Mouse (Mus musculus) forebrain, postnatal 0 days (tissue): Measurements from ENCODE around the gene Pus10. TPM values are rescaled to one million over a fixed set of nuclear protein-coding genes. Genes with fewer than 3 reads are reported as not detected.

Experiments
- ATAC-seq: fragments of 200-750 bp; cut with Nextera tagmentation; 2 replicates; pipeline ENCODE4 v1.8.0; 2017; ENCODE audit warnings: mild to moderate bottlenecking, moderate library complexity
- DNase-seq: peaks from one replicate; pipeline ENCODE4 v3.0.0-alpha.2; 2015
- H3K27ac ChIP-seq: fragments of 300-500 bp; sonication (generic); 2 replicates; pipeline ENCODE4 v1.5.1; 2014; ENCODE audit warnings: low read depth, mild to moderate bottlenecking, antibody characterized with exemption, low read length, moderate library complexity, mixed read lengths
- H3K27me3 ChIP-seq: fragments of 300-500 bp; sonication (generic); 2 replicates; pipeline ENCODE4 v1.6.1; 2014; ENCODE audit warnings: mild to moderate bottlenecking, low read length, mixed read lengths; ENCODE audit not compliant: insufficient read depth
- H3K36me3 ChIP-seq: fragments of 300-500 bp; sonication (generic); 2 replicates; pipeline ENCODE4 v1.6.1; 2014; ENCODE audit warnings: mild to moderate bottlenecking, moderate library complexity; ENCODE audit not compliant: insufficient read depth
- H3K4me1 ChIP-seq: fragments of 300-500 bp; sonication (generic); 2 replicates; pipeline ENCODE4 v1.6.1; 2014; ENCODE audit warnings: antibody characterized with exemption; ENCODE audit not compliant: insufficient read depth
- H3K4me2 ChIP-seq: fragments of 300-500 bp; sonication (generic); 2 replicates; pipeline ENCODE4 v1.6.1; 2014; ENCODE audit warnings: low read depth, mild to moderate bottlenecking, moderate library complexity
- H3K4me3 ChIP-seq: fragments of 300-500 bp; sonication (generic); 2 replicates; pipeline ENCODE4 v1.5.1; 2014; ENCODE audit warnings: low read depth, low read length, mixed read lengths
- H3K9ac ChIP-seq: fragments of 300-500 bp; sonication (generic); 2 replicates; pipeline ENCODE4 v1.6.1; 2014; ENCODE audit warnings: mild to moderate bottlenecking
- H3K9me3 ChIP-seq: fragments of 300-500 bp; sonication (generic); 2 replicates; pipeline ENCODE4 v1.6.1; 2016; ENCODE audit warnings: low read length
- CTCF ChIP-seq: sonication (generic); IDR thresholded peaks from 2 replicates; pipeline ENCODE4 v1.5.1; 2016; ENCODE audit warnings: antibody characterized with exemption, control low read depth, low read depth
- WGBS: fragments of 180-500 bp; shearing (Covaris S2); extraction: QIAGEN DNeasy Blood & Tissue Kit; methylation state at CpG from one replicate; pipeline ENCODE4 v1.1.7; 2014; 5-methylcytosine and 5-hydroxymethylcytosine counted together
- polyA plus RNA-seq: library from polyadenylated mRNA; unstranded; fragments of >200 nt; fragmentation: Nextera tagmentation; extraction: Ambion mirVana; gene quantifications from 2 replicates; pipeline ENCODE4 v1.2.1, GENCODE M21; 2015
- total RNA-seq: library from RNA; depleted of rRNA; stranded (reverse); fragments of >200 nt; gene quantifications from 2 replicates; pipeline ENCODE4 v1.2.3, GENCODE M21; 2014

Gene Pus10
- total and polyA plus RNA-seq, 2 experiments from 2014 or later: 9.0 to 18.0 TPM

DNA sequence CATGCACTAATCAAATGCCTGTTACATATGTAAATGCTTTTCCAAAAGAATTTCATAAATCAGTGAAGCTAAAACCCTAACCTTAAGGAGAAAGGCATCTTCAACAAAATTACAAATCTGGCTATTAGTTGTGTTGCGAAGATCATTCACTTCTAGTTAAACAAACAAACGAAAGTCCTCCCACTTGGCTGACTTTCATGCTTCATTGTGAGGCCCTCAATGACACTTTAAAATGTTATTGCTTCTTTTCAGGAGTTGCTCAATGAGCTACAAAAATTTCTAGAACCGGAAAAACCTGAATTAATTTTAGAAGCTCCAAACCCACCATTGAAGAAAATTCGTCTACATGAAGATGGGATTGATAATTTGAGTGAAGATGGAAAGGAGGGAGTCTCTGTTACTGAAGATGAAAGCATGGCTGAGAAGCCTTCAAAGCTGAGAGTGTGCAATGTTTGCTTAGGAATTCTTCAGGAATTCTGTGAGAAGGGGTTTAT, 6.8 kb downstream of the Pus10 start:
- no peaks in the 10 kb centered on the region for H3K27me3 ChIP-seq
- no peak for DNase-seq
- 0 out of 2 replicates have a peak, but pooled peaks cover under 1% of the 10 kb centered on the region for H3K4me1 ChIP-seq
- no peak overlapping the region for H3K9ac ChIP-seq
- H3K36me3 ChIP-seq: peaks cover 45% of the 10 kb centered on the region
- no peak overlapping the region for H3K4me3 ChIP-seq
- WGBS: 88% methylated on average over 4 of the region's 4 CpGs
- no peaks in the 10 kb centered on the region for H3K9me3 ChIP-seq
- no peak for ATAC-seq
- no peak for TF ChIP-seq CTCF
- H3K27ac ChIP-seq: no peak overlapping the region
- no peak overlapping the region for H3K4me2 ChIP-seq

DNA sequence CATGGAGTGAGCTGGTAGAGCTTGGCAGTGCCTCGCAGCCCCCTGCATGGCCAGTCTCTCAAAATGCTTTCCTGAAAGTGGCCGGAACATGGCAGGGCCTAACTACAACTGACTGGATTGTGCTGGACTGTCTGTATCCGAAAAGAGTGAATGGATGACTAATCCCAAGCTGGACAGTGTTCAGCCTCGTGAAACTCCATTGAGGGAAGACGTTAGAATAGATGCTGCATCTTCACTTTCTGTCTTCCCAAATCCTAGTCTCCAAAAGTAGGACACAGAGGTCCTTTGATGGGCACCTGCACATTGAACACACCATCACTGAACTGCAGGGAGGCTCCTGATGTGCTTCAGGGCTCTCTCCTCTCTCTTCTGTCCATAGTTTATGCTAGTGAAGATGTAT, 10.6 kb downstream of the Pus10 start:
- Histone ChIP-seq H3K4me1 (no peaks in the 10 kb centered on the region), H3K9ac (no peak overlapping the region), H3K4me2 (no peak overlapping the region), H3K36me3 (peaks cover 65% of the 10 kb centered on the region), H3K9me3 (no peaks in the 10 kb centered on the region), H3K27me3 (no peaks in the 10 kb centered on the region), H3K27ac (no peak overlapping the region), H3K4me3 (no peak overlapping the region)
- ATAC-seq (no peak), DNase-seq (no peak)
- no peak for TF ChIP-seq CTCF
- WGBS: 90% methylated on average over 5 of the region's 5 CpGs

GRCm38 (mm10) chr11:23679044-23679642, 13.7 kb downstream of the Pus10 start:
- Histone ChIP-seq H3K4me2 (no peak overlapping the region), H3K4me1 (no peaks in the 10 kb centered on the region), H3K36me3 (peaks cover 62% of the 10 kb centered on the region), H3K27me3 (no peaks in the 10 kb centered on the region), H3K9ac (no peak overlapping the region), H3K27ac (no peak overlapping the region), H3K9me3 (no peaks in the 10 kb centered on the region), H3K4me3 (no peak overlapping the region)
- WGBS: 56% methylated on average over 3 of the region's 3 CpGs
- TF ChIP-seq CTCF: peak; percentile 80
- DNase-seq (peak; percentile 77), ATAC-seq (0 out of 2 replicates have a peak, but pooled peaks have one; percentile 25)

GRCm38 (mm10) chr11:23680435-23680950, 15.0 kb downstream of the Pus10 start:
- no peak overlapping the region for H3K4me2 ChIP-seq
- no peak overlapping the region for H3K9ac ChIP-seq
- ATAC-seq (no peak), DNase-seq (no peak)
- H3K4me3 ChIP-seq: no peak overlapping the region
- no peak for TF ChIP-seq CTCF
- no peaks in the 10 kb centered on the region for H3K27me3 ChIP-seq
- H3K9me3 ChIP-seq: no peaks in the 10 kb centered on the region
- H3K4me1 ChIP-seq: no peaks in the 10 kb centered on the region
- H3K27ac ChIP-seq: no peak overlapping the region
- H3K36me3 ChIP-seq: peaks cover 51% of the 10 kb centered on the region
- WGBS: 91% methylated on average over 6 of the region's 6 CpGs

- TF ChIP-seq CTCF: no peak
- no peak overlapping the region for H3K4me3 ChIP-seq
- WGBS: 89% methylated on average over 5 of the region's 5 CpGs
Measured at GRCm38 (mm10) chr11:23682561-23682960, 17.1 kb downstream of the Pus10 start.

GRCm38 (mm10) chr11:23686671-23687070, 21.2 kb downstream of the Pus10 start:
- 86% methylated on average over 5 of the region's 5 CpGs for WGBS
- no peak for TF ChIP-seq CTCF
- Histone ChIP-seq H3K4me3 (no peak overlapping the region), H3K27me3 (no peaks in the 10 kb centered on the region), H3K4me1 (no peaks in the 10 kb centered on the region), H3K27ac (no peak overlapping the region), H3K9ac (no peak overlapping the region), H3K36me3 (peaks cover 16% of the 10 kb centered on the region), H3K4me2 (no peak overlapping the region), H3K9me3 (no peaks in the 10 kb centered on the region)
- no peak for ATAC-seq
- no peak for DNase-seq

More at GRCm38 (mm10) chr11:23682561-23682960, 17.1 kb downstream of the Pus10 start:
- no peaks in the 10 kb centered on the region for H3K4me1 ChIP-seq
- no peaks in the 10 kb centered on the region for H3K27me3 ChIP-seq
- H3K27ac ChIP-seq: no peak overlapping the region
- ATAC-seq (no peak), DNase-seq (no peak)
- H3K36me3 ChIP-seq: peaks cover 32% of the 10 kb centered on the region
- H3K9ac ChIP-seq: no peak overlapping the region
- H3K4me2 ChIP-seq: no peak overlapping the region
- no peaks in the 10 kb centered on the region for H3K9me3 ChIP-seq

- no peak overlapping the region for H3K9ac ChIP-seq
- 93% methylated on average over 1 of the region's 1 CpGs for WGBS
- H3K9me3 ChIP-seq: no peaks in the 10 kb centered on the region
- no peaks in the 10 kb centered on the region for H3K4me1 ChIP-seq
- no peak overlapping the region for H3K27ac ChIP-seq
- H3K36me3 ChIP-seq: peaks cover 11% of the 10 kb centered on the region; the same call in 1 of the 2 replicates
- no peak for TF ChIP-seq CTCF
- no peak for DNase-seq
- H3K4me3 ChIP-seq: no peak overlapping the region
- no peak for ATAC-seq
- H3K4me2 ChIP-seq: no peak overlapping the region
- no peaks in the 10 kb centered on the region for H3K27me3 ChIP-seq
Measured at GRCm38 (mm10) chr11:23688060-23688459, 22.6 kb downstream of the Pus10 start.
